Mouse (Mus musculus) small intestine, adult 2 months (tissue): ENCODE measurements around the gene Map2k2. TPM values are rescaled to one million over a fixed set of nuclear protein-coding genes. Genes with fewer than 3 reads are reported as not detected.
A peak's percentile ranks its signal among the peaks of the same experiment; 100 is the strongest.

Source experiments
- H3K27ac ChIP-seq: fragments of 200-500 bp; 2 replicates; pipeline ENCODE4 v1.5.1; 2012; ENCODE audit warnings: low read depth, low read length, control low read depth, inconsistent platforms; ENCODE audit not compliant: insufficient read depth
- H3K27me3 ChIP-seq: fragments of 200-500 bp; 2 replicates; pipeline ENCODE4 v1.6.1; 2012; ENCODE audit warnings: mild to moderate bottlenecking, moderate library complexity, low read length, inconsistent platforms; ENCODE audit not compliant: control insufficient read depth, insufficient read depth
- H3K36me3 ChIP-seq: fragments of 200-500 bp; 2 replicates; pipeline ENCODE4 v1.6.1; 2012; ENCODE audit warnings: mild to moderate bottlenecking, low read length, control low read depth, inconsistent platforms; ENCODE audit not compliant: control insufficient read depth, insufficient read depth
- H3K4me1 ChIP-seq: fragments of 200-500 bp; 2 replicates; pipeline ENCODE4 v1.6.1; 2012; ENCODE audit warnings: low read length, inconsistent platforms, mixed read lengths; ENCODE audit not compliant: control insufficient read depth, insufficient read depth, insufficient read length
- H3K4me3 ChIP-seq: fragments of 200-500 bp; 2 replicates; pipeline ENCODE4 v1.5.1; 2012; ENCODE audit warnings: low read depth, mild to moderate bottlenecking, control low read depth, inconsistent platforms, low read length, moderate library complexity
- CTCF ChIP-seq: fragments of 200-500 bp; IDR thresholded peaks from 2 replicates; pipeline ENCODE4 v1.5.1; 2012; ENCODE audit warnings: low read depth, mild to moderate bottlenecking, control low read depth, inconsistent platforms, low read length, moderate library complexity, mixed read lengths; ENCODE audit not compliant: insufficient replicate concordance, insufficient read length; ENCODE audit errors: extremely low read depth
- POLR2A ChIP-seq: fragments of 200-500 bp; IDR thresholded peaks from 2 replicates; pipeline ENCODE4 v1.6.1; 2012; ENCODE audit warnings: low read depth, mild to moderate bottlenecking, control low read depth, inconsistent platforms, low read length, moderate library complexity
- WGBS: fragments of 180-500 bp; shearing (Covaris S2); methylation state at CpG from one replicate; pipeline ENCODE4 v1.1.7; 2018; 5-methylcytosine and 5-hydroxymethylcytosine counted together
- polyA plus RNA-seq: library from polyadenylated mRNA; depleted of rRNA; stranded (reverse); fragments of >200 nt; gene quantifications from 2 replicates; pipeline ENCODE4 v1.2.3, GENCODE M21; 2012

Map2k2 gene
- polyA plus RNA-seq, 1 experiment: 554 TPM

DNA sequence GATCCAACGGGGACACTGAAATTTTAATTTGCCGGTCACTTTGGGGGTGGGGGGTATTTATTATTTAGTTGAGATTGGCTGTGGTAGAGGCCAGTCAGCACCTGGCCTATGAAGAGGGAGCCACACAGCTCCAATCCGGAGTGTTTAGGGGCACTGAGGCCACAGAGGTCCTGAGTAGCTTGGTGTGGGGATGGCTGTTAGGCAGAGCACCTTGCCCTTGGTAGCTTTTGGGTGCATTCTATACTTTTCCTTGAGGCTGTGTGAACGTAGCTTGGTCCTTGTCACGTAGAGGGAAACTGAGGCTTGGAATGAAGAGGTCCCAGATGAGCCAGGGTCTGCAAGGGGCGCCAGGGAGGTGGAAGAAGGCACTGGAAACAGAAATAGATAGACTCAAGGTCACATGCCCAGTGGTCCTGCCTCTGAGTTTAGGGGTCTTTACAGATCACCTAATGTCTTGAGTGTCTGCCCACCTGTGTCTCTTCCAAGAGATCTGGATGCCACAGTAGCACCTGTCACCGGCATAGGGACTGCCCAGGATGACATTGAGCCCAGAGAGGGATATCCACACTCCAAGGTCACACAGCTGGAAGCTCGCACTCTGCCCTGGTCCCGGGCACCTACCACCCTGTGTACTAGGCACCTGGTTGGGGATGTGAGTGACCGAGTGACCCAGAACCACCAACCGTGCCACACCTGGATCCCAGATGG lies 33.3 kb downstream of the Map2k2 start:
- Histone ChIP-seq H3K4me3 (peak overlapping the region; percentile 91), H3K36me3 (peaks cover 6% of the 10 kb centered on the region), H3K27me3 (no peaks in the 10 kb centered on the region), H3K4me1 (peaks cover 46% of the 10 kb centered on the region), H3K27ac (peak overlapping the region; percentile 88)
- TF ChIP-seq CTCF: no peak
- no peak for TF ChIP-seq POLR2A
- 19% methylated on average over 11 of the region's 11 CpGs for WGBS

DNA sequence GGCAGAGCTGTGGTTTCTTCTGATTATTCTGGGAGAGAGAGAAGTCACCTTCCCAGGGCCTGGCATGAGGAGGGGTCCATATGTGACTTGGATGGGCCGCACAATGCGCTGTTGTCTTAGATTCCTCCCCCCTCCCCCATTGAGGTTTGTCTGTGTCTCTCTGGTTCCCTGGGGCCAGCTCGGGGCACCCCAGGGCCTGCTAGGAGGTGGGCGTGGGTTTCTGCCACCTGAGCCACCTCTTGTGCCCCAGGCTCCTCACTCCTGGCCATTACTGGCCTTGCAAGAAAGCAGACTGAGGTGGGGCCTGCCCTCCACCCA lies 33.8 kb downstream of the Map2k2 start:
- 25% methylated on average over 4 of the region's 4 CpGs for WGBS
- Histone ChIP-seq H3K4me1 (peaks cover 47% of the 10 kb centered on the region), H3K4me3 (peak overlapping the region; percentile 91), H3K36me3 (peaks cover 11% of the 10 kb centered on the region), H3K27me3 (no peaks in the 10 kb centered on the region), H3K27ac (peak overlapping the region; percentile 88)
- TF ChIP-seq CTCF (no peak), POLR2A (no peak)

DNA sequence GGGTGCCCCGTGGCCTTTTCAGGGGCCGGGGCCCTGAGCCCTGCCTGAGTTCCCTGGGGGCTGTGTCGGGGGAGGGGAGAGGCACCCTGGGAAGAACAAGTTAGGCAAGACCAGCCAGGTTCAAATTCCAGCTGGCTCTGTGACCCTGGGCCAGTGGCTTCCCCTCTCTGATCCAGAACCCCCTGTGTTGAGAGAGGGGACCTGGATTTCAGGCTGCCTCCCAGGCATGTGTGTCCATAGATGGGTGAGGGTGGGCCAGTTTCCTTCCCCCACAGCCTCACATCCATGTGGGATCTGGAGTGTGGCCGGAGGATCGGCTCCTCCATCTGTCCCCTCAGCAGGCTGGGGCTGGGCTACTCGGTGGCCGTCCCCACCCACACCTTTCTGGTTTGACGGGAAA lies 34.3 kb downstream of the Map2k2 start:
- peak overlapping the region; percentile 91 for H3K4me3 ChIP-seq
- H3K27ac ChIP-seq: peak overlapping the region; percentile 88
- peaks cover 16% of the 10 kb centered on the region for H3K36me3 ChIP-seq
- H3K27me3 ChIP-seq: no peaks in the 10 kb centered on the region
- TF ChIP-seq CTCF: no peak
- H3K4me1 ChIP-seq: peaks cover 49% of the 10 kb centered on the region
- WGBS: 11% methylated on average over 8 of the region's 8 CpGs

DNA sequence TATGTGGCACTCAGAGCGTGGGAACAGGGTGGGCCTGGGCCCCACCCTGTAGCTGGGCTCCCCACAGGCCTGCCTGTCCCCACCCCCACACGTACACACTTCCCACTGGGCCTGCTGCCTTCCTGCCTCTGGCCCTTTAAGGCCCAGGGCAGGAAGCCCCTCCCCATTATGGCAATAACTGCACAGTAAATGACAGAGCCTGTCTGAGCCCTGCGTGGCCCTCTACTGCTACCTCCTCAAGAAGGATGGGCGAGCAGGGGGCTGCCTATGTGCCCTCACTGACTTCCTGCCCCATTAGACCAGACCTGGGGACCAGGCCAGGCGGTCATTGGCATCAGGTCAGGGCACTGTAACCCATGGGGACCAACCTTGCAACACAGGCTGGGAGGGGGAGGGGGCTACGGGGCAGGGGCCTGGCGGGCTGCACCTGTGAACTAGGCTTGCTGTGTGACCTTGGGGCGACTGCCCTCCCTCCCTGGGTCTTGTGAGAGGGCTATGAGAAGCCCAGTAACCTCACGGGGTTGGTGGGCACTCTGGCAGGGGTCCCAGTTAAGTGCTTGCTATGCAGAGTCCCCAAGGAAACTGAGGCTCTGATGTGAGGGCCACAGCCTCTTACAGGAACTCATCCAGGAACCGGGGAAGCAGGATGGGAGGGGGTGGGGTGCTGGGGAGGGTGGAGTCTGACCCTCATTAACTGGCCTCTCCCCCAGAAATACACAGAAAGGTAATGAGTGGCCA lies 35.2 kb downstream of the Map2k2 start:
- TF ChIP-seq CTCF (no peak), POLR2A (no peak)
- Histone ChIP-seq H3K4me3 (peak overlapping the region; percentile 91), H3K27ac (peak overlapping the region; percentile 98), H3K36me3 (peaks cover 25% of the 10 kb centered on the region), H3K4me1 (peaks cover 56% of the 10 kb centered on the region), H3K27me3 (no peaks in the 10 kb centered on the region)
- WGBS: 13% methylated on average over 10 of the region's 10 CpGs

DNA sequence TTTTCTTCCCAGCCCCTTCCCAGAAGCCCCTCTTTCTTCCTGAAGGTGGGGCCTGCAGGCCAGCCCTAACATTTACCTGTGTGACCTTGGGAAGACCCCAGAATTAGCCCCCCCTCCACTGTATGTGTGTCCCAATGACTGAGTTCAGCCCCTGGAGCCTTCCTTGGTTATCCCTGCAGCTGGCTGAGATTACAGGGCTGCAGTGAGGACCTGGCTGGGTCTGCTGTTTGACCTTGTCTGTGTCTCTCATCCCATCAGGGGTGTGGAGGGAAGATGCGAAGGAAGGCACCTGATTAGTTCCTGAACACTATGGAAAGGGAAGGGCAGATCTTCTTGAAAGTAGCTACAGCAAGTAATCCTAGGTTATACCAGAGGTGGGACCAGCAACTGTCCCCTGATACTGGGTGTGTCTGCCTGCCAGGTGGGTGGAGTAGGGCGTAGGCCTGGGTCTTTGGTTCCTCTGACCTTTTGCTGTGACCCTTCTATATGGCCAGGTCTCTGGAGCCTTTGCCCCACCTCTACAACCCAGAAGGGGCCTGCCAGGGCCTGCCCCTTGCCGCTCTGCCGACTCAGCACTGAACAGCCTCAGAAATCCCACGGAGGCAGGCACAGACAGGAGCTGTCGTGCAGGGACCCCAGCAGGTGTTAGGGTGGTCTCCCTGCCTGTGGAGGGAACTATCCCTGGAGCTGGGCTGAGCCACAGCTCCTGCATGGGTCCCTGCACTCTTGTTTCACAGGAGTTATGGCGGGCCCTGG lies 35.9 kb downstream of the Map2k2 start:
- Histone ChIP-seq H3K27ac (peak overlapping the region; percentile 98), H3K27me3 (no peaks in the 10 kb centered on the region), H3K4me1 (peaks cover 60% of the 10 kb centered on the region), H3K4me3 (peak overlapping the region; percentile 91), H3K36me3 (peaks cover 32% of the 10 kb centered on the region)
- TF ChIP-seq POLR2A (peak; percentile 21; the same call in 1 of the 2 replicates), CTCF (no peak)
- 25% methylated on average over 7 of the region's 7 CpGs for WGBS

DNA sequence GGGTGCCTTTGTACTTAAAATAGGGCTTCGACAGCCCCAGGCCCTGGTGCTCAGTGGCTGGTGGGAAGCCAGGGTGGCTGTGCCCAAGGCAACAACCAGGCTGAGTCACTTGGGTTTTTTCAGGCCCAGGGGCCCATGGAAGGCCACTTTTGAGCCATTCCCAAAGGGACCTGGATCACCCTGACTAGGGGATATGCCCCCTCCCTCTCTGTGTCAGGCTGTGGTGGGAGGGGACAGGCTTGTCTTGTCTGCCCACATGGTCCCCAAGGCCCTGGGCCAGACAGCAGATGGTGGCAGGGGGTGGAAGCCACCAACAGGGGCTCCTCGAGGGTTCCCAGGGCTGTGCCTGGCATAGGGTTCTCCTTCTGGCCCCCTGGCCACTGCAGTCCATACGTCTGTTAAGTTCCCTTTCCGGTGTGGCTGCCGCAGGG lies 36.9 kb downstream of the Map2k2 start:
- 29% methylated on average over 5 of the region's 5 CpGs for WGBS
- H3K27ac ChIP-seq: peak overlapping the region; percentile 57
- no peaks in the 10 kb centered on the region for H3K27me3 ChIP-seq
- H3K4me1 ChIP-seq: peaks cover 65% of the 10 kb centered on the region
- peak overlapping the region; percentile 28 for H3K4me3 ChIP-seq
- TF ChIP-seq POLR2A: no peak
- no peak for TF ChIP-seq CTCF
- H3K36me3 ChIP-seq: peaks cover 42% of the 10 kb centered on the region
